Mouse (Mus musculus) liver, postnatal 0 days (tissue): ENCODE measurements around the gene Psd. TPM values are rescaled to one million over a fixed set of nuclear protein-coding genes. Genes with fewer than 3 reads are reported as not detected.

Experiments
- ATAC-seq: fragments of 200-750 bp; cut with Nextera tagmentation; 2 replicates; pipeline ENCODE4 v1.8.0; 2017; ENCODE audit warnings: mild to moderate bottlenecking, moderate library complexity
- DNase-seq: peaks from one replicate; pipeline ENCODE4 v3.0.0-alpha.2; 2016
- H3K27ac ChIP-seq: fragments of 300-500 bp; sonication (generic); 2 replicates; pipeline ENCODE4 v1.5.1; 2014; ENCODE audit warnings: antibody characterized with exemption, moderate library complexity, mild to moderate bottlenecking, low read depth
- H3K27me3 ChIP-seq: fragments of 300-500 bp; sonication (generic); 2 replicates; pipeline ENCODE4 v1.6.1; 2014; ENCODE audit warnings: low read length, control low read depth, mixed read lengths; ENCODE audit not compliant: insufficient read depth
- H3K36me3 ChIP-seq: fragments of 300-500 bp; sonication (generic); replicated peaks from 2 replicates; pipeline ENCODE4 v1.6.1; 2014; ENCODE audit warnings: mild to moderate bottlenecking, control low read depth, low read length, moderate library complexity, mixed read lengths; ENCODE audit not compliant: insufficient read depth
- H3K4me1 ChIP-seq: fragments of 300-500 bp; sonication (generic); 2 replicates; pipeline ENCODE4 v1.6.1; 2014; ENCODE audit warnings: antibody characterized with exemption, mild to moderate bottlenecking, control low read depth; ENCODE audit not compliant: insufficient read depth
- H3K4me2 ChIP-seq: fragments of 300-500 bp; sonication (generic); 2 replicates; pipeline ENCODE4 v1.6.1; 2014; ENCODE audit warnings: low read depth, mild to moderate bottlenecking, low read length, moderate library complexity, mixed read lengths
- H3K4me3 ChIP-seq: fragments of 300-500 bp; sonication (generic); 2 replicates; pipeline ENCODE4 v1.5.1; 2014; ENCODE audit warnings: low read depth, low read length
- H3K9ac ChIP-seq: fragments of 300-500 bp; sonication (generic); replicated peaks from 2 replicates; pipeline ENCODE4 v1.6.1; 2014; ENCODE audit warnings: mild to moderate bottlenecking, moderate library complexity
- H3K9me3 ChIP-seq: fragments of 300-500 bp; sonication (generic); 2 replicates; pipeline ENCODE4 v1.6.1; 2016; ENCODE audit warnings: mild to moderate bottlenecking, control low read depth, low read length, mixed read lengths
- CTCF ChIP-seq: sonication (generic); IDR thresholded peaks from 2 replicates; pipeline ENCODE4 v1.5.1; 2016; ENCODE audit warnings: antibody characterized with exemption, low read depth
- EP300 ChIP-seq: IDR thresholded peaks from 2 replicates; pipeline ENCODE4 v1.6.1; 2016; ENCODE audit warnings: antibody characterized with exemption, low read depth, mild to moderate bottlenecking
- WGBS: fragments of 180-500 bp; shearing (Covaris S2); extraction: QIAGEN DNeasy Blood & Tissue Kit; methylation state at CpG from one replicate; pipeline ENCODE4 v1.1.7; 2014; ENCODE audit not compliant: insufficient replicate concordance; 5-methylcytosine and 5-hydroxymethylcytosine counted together
- polyA plus RNA-seq: library from polyadenylated mRNA; unstranded; fragments of >200 nt; fragmentation: Nextera tagmentation; extraction: Ambion mirVana; gene quantifications from 2 replicates; pipeline ENCODE4 v1.2.1, GENCODE M21; 2015

Gene Psd
- polyA plus RNA-seq, 1 experiment from 2014 or later: 2.0 TPM

DNA sequence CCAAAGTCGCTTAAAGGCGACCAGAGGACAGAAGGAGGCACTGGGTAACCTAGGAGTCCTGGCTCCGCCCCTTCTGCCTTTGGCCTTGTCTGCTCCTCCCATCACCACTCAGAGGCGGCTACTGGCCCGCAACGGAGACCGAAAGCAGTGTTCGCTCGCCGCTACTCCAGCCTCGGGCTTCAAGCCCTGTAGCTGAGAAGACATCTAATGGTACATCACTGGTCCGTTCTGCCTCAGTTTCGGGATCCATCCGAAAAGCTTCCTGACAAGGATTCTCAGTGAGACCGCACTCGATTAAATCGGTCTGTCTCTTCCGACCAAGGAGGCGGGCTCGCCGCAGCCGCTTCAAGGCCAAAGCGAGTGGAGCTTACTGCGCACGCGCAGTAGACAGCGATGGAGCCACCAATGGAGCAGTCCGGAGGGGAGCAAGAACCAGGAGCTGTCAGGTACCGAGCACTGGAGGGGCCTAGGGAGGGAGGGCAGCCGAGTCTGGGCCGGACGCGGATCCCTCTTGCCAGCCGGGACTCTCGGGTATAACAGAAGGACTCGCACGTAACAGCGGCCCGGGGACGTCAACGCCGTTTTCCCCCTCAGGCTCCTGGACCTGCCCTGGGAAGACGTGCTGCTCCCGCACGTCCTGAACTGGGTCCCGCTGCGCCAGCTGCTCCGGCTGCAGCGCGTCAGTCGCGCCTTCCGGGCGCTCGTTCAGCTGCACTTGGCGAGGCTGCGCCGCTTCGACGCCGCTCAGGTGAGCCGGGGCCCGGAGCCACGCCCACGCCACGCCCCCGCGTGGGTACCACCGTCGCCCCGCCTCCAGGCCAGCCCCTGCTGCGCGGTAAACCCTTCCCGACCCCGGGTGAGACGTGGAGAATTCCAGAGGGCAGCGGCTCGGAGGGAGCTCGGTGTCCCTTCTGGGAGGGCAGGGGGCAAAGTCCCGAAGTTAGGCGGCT lies 1.4 kb upstream of the Psd start, which contains the start of gene Fbxl15:
Fbxl15 (plus strand) TSS at position 104 of the 950 bp plus-strand sequence.
- peaks cover 30% of the 10 kb centered on the region for H3K4me1 ChIP-seq
- peak within 1 kb of the TSS; percentile 100 for H3K4me2 ChIP-seq
- DNase-seq (peak; percentile 92), ATAC-seq (peak; percentile 89)
- TF ChIP-seq EP300 (peak; percentile 38; the same call in 1 of the 2 replicates), CTCF (no peak)
- under 1% methylated on average over 73 of the region's 81 CpGs for WGBS
- H3K27ac ChIP-seq: peak within 1 kb of the TSS; percentile 63
- H3K9me3 ChIP-seq: no peaks in the 10 kb centered on the region
- H3K4me3 ChIP-seq: peak within 1 kb of the TSS; percentile 53
- peak within 1 kb of the TSS; percentile 66 for H3K9ac ChIP-seq
- peaks cover 35% of the 10 kb centered on the region for H3K27me3 ChIP-seq
- peaks cover 15% of the 10 kb centered on the region for H3K36me3 ChIP-seq

GRCm38 (mm10) chr19:46327531-46328064 lies 642 bp upstream of the Psd start:
- H3K27me3 ChIP-seq: peaks cover 43% of the 10 kb centered on the region
- H3K36me3 ChIP-seq: peaks cover 15% of the 10 kb centered on the region
- DNase-seq (no peak), ATAC-seq (no peak)
- H3K9ac ChIP-seq: no peak overlapping the region; the same call in 1 of the 2 replicates
- H3K4me1 ChIP-seq: peaks cover 30% of the 10 kb centered on the region
- peak overlapping the region; percentile 53 for H3K4me3 ChIP-seq
- TF ChIP-seq CTCF (no peak), EP300 (no peak)
- no peaks in the 10 kb centered on the region for H3K9me3 ChIP-seq
- H3K27ac ChIP-seq: 0 out of 2 replicates have a peak overlapping the region, but pooled peaks have one; percentile 63
- H3K4me2 ChIP-seq: peak overlapping the region; percentile 100
- 24% methylated on average over 14 of the region's 14 CpGs for WGBS

- no peak overlapping the region for H3K4me3 ChIP-seq
Observed at GRCm38 (mm10) chr19:46326019-46326755, 769 bp downstream of the Psd start.

DNA sequence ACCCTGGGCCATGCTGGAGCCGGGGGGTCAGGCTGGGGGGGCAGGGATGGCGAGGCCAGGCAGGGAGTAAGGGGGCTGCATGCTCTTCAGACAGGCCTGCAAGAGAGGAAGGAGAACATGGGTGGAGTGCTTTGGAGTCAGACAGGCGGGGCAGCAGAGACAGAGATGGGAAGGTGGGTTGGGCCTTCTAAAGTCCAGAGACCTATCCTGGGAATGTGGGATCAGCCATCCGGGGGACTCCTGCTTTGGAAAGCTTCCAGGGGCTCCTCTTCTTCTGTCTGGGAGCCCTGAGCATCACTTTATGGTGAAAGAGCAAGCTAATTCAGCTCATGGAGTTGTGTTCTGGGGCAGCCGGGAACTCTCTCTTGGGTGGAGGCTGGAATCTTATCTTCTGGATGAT lies 2.0 kb downstream of the Psd start:
- 54% methylated on average over 5 of the region's 5 CpGs for WGBS
- H3K4me3 ChIP-seq: no peak overlapping the region
- H3K4me2 ChIP-seq: no peak overlapping the region
- H3K9ac ChIP-seq: no peak overlapping the region
- no peak overlapping the region for H3K27ac ChIP-seq
- H3K4me1 ChIP-seq: peaks cover 30% of the 10 kb centered on the region
- H3K9me3 ChIP-seq: no peaks in the 10 kb centered on the region
- TF ChIP-seq CTCF: no peak
- no peak for TF ChIP-seq EP300
- no peaks in the 10 kb centered on the region for H3K36me3 ChIP-seq
- DNase-seq: no peak
- ATAC-seq: no peak
- peaks cover 69% of the 10 kb centered on the region for H3K27me3 ChIP-seq

More at GRCm38 (mm10) chr19:46326019-46326755, 769 bp downstream of the Psd start:
- peaks cover 9% of the 10 kb centered on the region for H3K36me3 ChIP-seq
- no peak overlapping the region for H3K9ac ChIP-seq
- H3K27me3 ChIP-seq: peaks cover 57% of the 10 kb centered on the region
- peaks cover 30% of the 10 kb centered on the region for H3K4me1 ChIP-seq
- DNase-seq (no peak), ATAC-seq (no peak)
- H3K4me2 ChIP-seq: no peak overlapping the region; the same call in 1 of the 2 replicates
- 11% methylated on average over 28 of the region's 29 CpGs for WGBS
- no peaks in the 10 kb centered on the region for H3K9me3 ChIP-seq
- no peak overlapping the region for H3K27ac ChIP-seq
- no peak for TF ChIP-seq EP300
- TF ChIP-seq CTCF: no peak

DNA sequence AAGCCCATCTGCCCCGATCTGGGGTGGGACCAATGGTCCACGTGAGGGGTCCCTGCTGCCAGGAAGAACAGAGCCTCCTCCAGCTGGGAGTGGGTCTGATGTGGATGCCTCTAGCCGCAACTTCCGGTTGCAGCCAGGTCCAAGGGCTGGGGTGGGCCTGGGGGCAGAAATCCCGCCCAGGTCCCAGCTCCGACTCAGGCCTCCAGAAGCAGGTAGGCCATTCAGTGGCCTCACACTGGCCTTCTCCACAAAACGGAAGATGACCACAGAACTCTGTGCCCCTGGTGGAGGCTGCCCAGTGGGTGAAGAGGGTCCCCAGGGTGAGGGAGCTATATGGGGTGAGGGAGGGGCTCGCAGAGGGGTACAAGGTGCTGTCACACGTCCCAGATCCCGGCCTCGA lies 2.6 kb downstream of the Psd start:
- 54% methylated on average over 11 of the region's 11 CpGs for WGBS

DNA sequence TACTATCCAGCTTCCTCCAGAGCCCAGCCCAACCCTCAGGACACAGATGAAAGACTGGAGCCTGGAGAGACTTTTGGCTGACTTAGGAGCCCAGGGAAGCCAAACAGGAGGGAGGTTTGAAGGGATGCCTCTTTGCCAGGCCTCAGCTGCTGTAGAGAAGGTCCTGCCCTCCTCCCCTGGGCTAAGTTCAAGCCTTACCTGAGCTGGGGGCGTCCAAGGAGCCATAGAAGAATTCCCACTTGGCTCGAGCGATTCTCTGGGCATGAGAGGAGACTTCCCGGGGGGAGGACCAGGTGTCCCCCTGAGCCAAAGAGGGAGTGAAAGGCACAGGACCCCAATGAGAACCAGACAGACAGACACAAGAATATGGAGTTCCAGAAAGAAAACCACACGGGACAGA lies 3.2 kb downstream of the Psd start:
- Histone ChIP-seq H3K9me3 (no peaks in the 10 kb centered on the region), H3K4me2 (no peak overlapping the region), H3K27me3 (peaks cover 81% of the 10 kb centered on the region), H3K27ac (no peak overlapping the region), H3K4me1 (peaks cover 23% of the 10 kb centered on the region), H3K9ac (no peak overlapping the region), H3K4me3 (no peak overlapping the region), H3K36me3 (no peaks in the 10 kb centered on the region)
- ATAC-seq: no peak
- no peak for TF ChIP-seq EP300
- 53% methylated on average over 5 of the region's 5 CpGs for WGBS
- no peak for DNase-seq

More for the DNA sequence above, 2.6 kb downstream of the Psd start:
- H3K4me3 ChIP-seq: no peak overlapping the region
- H3K4me2 ChIP-seq: no peak overlapping the region
- no peak for ATAC-seq
- H3K36me3 ChIP-seq: no peaks in the 10 kb centered on the region
- H3K4me1 ChIP-seq: peaks cover 24% of the 10 kb centered on the region
- no peaks in the 10 kb centered on the region for H3K9me3 ChIP-seq
- no peak for DNase-seq
- peaks cover 75% of the 10 kb centered on the region for H3K27me3 ChIP-seq
- H3K27ac ChIP-seq: no peak overlapping the region
- H3K9ac ChIP-seq: no peak overlapping the region
- TF ChIP-seq EP300: no peak
- no peak for TF ChIP-seq CTCF
